Mouse (Mus musculus): ENCODE measurements around the gene Cxcl3. TPM values are rescaled to one million over a fixed set of nuclear protein-coding genes. Genes with fewer than 3 reads are reported as not detected.
"Not testable (repeated sequence)": the region's sequence is repeated elsewhere in the genome, so short reads cannot be mapped to it uniquely, and the experiment has no call there.

Cxcl3 gene
- polyA plus RNA-seq, 1 experiment from 2014 or later = not detected

DNA sequence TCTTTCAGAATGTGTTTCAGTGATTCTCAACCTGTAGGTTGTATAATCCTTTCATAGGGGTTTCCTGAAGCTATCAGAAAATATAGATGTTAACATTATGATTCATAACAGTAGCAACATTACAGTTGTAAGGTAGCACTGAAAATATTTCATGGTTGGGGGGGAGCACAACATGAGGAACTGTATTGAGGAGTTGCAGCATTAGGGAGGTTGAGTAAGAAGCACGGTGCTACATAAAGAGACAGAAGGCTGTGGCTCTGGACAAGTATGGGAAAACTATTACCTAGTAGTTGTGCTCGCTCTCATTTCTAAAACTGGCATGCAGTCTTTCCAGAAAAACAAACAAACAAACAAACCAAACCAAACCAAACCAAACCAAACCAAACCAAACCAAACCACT is 9.5 kb downstream of the Cxcl3 start:
- WGBS = 72% methylated on average over 2 of the region's 2 CpGs
- H3K36me3 ChIP-seq; H3K27ac ChIP-seq (replicated peaks); H3K9ac ChIP-seq; ATAC-seq (ENCODE audit: extremely low read depth, insufficient number of reproducible peaks, low FRiP score, low TSS enrichment); H3K4me3 ChIP-seq; H3K4me1 ChIP-seq; H3K4me2 ChIP-seq; H3K9me3 ChIP-seq; H3K27me3 ChIP-seq (replicated peaks): not testable (repeated sequence)

DNA sequence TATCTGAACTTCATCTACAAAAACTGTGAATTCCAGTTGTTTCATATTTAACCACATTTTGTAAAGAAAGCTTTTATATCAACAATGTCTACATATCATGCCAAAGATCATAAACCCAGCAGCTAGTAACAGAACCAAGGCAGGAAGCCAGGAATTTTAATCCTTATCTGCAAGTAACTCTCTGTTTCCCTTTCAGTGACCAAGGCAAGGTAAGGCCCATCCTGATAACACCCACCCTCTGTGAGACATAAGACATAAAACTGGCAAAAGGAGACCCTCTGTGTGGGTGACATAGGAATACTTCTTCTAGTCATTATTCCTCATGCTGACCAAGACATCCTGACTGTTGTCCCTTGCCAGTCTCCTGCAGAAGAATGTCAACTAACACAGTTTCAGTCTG is 18.7 kb downstream of the Cxcl3 start:
- Histone ChIP-seq H3K27me3 (replicated peaks) (no peaks in the 10 kb centered on the region), H3K27ac (replicated peaks) (no peak overlapping the region), H3K9me3 (no peaks in the 10 kb centered on the region), H3K36me3 (no peaks in the 10 kb centered on the region), H3K4me1 (no peaks in the 10 kb centered on the region), H3K4me3 (no peak overlapping the region), H3K4me2 (no peak overlapping the region), H3K9ac (no peak overlapping the region)
- no peak for ATAC-seq (ENCODE audit: extremely low read depth, insufficient number of reproducible peaks, low FRiP score, low TSS enrichment)

DNA sequence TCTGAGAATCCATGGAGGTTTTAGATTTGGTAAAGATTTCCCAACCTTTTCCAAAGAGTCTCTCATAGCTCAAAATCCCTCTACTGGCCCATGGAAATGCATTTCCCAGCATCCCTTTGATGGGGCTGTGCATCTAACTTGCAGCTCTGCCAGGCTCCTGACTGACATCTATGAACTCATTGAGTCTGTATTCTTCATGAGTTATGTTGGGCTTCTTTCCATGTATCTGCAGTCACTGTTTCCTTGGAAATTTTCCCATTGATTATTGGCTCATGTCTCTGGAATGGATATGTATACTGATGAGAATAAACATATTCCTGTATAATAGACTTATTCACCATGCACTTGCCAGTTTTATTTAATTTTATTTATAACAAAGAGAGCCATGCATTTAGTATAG is 20.1 kb downstream of the Cxcl3 start:
- Histone ChIP-seq H3K4me3 (no peak overlapping the region), H3K9me3 (no peaks in the 10 kb centered on the region), H3K27ac (replicated peaks) (no peak overlapping the region), H3K4me2 (no peak overlapping the region), H3K36me3 (no peaks in the 10 kb centered on the region), H3K9ac (no peak overlapping the region), H3K27me3 (replicated peaks) (no peaks in the 10 kb centered on the region), H3K4me1 (no peaks in the 10 kb centered on the region)
- no peak for ATAC-seq (ENCODE audit: extremely low read depth, insufficient number of reproducible peaks, low FRiP score, low TSS enrichment)

DNA sequence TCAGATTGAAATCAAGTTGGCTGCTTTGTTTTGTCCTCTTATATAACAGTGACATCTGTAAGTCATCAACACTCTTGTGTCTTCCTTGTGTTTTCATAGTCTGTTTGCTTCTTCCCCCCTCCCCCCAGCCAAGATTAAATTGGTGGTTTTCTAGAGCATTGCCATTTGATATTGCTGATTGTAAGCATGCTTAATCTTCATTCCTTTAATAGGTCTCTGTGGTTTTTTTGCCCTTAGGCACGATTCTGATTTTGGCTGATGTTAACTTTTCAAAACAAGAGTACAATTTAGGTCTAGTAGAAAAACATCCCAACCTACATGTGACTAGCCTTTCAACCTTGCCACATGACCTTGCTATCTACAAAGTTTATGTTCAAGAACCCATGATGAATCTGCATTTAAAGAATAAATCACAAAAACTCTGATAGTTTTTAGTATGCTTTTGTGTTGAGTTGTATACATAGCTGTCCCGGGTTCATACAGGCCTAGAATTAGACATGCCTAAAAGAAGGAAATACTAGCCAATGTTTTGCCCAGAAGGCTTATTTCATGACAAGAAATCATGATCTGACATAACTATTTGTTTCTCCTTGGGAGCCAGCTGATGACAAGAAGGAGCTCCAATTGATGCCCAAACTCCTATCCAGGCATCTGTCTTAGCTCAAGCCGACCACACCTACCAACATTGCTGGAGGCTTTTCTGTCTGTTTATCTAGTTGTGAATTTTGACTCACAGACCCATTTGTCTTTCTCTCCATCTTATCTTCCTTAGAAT is 21.5 kb downstream of the Cxcl3 start:
- no peaks in the 10 kb centered on the region for H3K36me3 ChIP-seq
- 64% methylated on average over 3 of the region's 3 CpGs for WGBS
- no peak overlapping the region for H3K9ac ChIP-seq
- H3K4me2 ChIP-seq = no peak overlapping the region
- H3K27ac ChIP-seq (replicated peaks) = no peak overlapping the region
- H3K4me3 ChIP-seq = no peak overlapping the region
- H3K27me3 ChIP-seq (replicated peaks) = no peaks in the 10 kb centered on the region
- H3K4me1 ChIP-seq = no peaks in the 10 kb centered on the region
- no peaks in the 10 kb centered on the region for H3K9me3 ChIP-seq
- no peak for ATAC-seq (ENCODE audit: extremely low read depth, insufficient number of reproducible peaks, low FRiP score, low TSS enrichment)

DNA sequence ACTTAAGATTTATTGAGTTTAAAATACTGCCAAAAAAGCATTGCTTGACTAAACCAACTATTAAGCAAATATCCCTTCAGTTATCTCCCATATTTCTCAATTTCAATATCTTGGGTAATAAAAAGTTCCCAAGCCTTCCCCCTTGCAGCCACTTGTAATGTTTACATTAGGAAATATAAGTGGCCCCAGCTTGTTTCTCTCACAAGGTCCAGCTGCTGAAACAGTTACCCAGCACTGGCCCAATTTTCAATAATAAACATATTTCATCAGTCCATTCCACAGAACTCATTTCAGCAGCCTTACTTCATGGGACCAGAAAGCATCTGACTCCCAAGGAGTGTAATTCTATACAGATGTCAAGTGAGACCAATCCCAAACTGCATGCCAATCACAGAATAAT is 33.9 kb downstream of the Cxcl3 start:
- Histone ChIP-seq H3K4me3 (no peak overlapping the region), H3K9me3 (no peaks in the 10 kb centered on the region), H3K9ac (no peak overlapping the region), H3K27me3 (replicated peaks) (no peaks in the 10 kb centered on the region), H3K4me2 (no peak overlapping the region), H3K4me1 (no peaks in the 10 kb centered on the region), H3K36me3 (no peaks in the 10 kb centered on the region), H3K27ac (replicated peaks) (no peak overlapping the region)
- no peak for ATAC-seq (ENCODE audit: extremely low read depth, insufficient number of reproducible peaks, low FRiP score, low TSS enrichment)

DNA sequence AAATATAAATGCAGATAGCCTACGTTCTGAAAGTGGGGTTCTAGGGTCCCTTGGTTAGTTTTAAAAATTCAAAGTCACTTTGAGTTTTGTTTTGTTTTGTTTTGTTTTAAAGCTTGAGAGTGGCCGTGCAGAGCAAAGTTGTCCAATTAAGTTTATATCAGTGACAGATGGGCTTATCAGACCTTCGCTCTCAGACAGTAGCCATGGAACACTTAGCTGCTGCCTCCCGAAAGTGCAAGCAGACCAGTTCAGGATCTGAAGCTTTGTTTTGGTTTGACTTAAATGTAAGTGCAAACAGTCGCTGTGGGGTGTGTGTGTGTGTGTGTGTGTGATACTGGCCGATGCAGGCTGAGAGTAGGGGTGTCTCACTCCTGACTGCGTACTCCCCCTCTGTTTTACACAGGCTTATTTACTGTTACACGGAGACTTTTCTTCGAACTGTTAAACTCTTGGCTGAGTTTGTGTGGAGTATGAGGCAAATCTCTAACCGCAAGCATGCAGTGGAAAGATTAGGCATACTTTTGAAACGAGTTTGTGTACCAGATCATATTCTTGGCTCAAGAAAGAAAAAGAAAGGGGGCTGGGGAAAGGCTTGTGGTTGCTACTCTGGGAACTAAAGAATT is 46.4 kb downstream of the Cxcl3 start:
- Histone ChIP-seq H3K9me3 (no peaks in the 10 kb centered on the region), H3K4me3 (no peak overlapping the region), H3K27me3 (replicated peaks) (no peaks in the 10 kb centered on the region), H3K36me3 (no peaks in the 10 kb centered on the region), H3K4me1 (peaks cover 5% of the 10 kb centered on the region), H3K9ac (no peak overlapping the region), H3K27ac (replicated peaks) (peak overlapping the region; percentile 48), H3K4me2 (peak overlapping the region; percentile 43)
- 45% methylated on average over 11 of the region's 11 CpGs for WGBS
- no peak for ATAC-seq (ENCODE audit: extremely low read depth, insufficient number of reproducible peaks, low FRiP score, low TSS enrichment)

DNA sequence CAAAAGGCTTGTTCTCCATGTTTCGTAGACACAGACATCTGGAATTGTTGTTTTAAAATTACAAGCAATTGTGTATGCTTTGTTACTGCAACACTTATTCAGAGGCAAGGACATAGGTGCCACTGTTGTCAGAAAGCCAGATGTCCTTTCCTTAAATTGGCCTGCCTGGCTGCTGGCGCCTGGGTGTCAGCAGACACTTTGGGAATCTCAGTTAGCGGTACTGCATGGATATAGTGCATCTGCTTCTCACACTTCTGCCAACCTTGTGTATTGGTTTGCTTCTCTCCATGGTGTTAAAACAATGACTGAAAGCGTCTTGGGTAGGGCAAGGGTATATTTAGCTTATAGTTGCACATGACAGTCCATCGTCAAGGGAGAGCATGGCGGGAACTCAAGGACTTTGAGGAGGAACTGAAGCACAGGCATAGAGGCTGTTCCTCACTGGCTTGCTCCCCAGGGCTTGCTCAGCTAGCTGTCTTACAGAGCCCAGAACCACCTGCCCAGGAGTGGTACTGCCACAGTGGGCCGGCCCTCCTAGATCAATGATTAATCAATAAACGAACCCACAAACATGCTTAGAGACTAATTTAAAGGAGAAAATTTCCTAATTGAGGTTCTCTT is 47.0 kb downstream of the Cxcl3 start:
- no peak for ATAC-seq (ENCODE audit: extremely low read depth, insufficient number of reproducible peaks, low FRiP score, low TSS enrichment)
- peak overlapping the region; percentile 43 for H3K4me2 ChIP-seq
- peaks cover 5% of the 10 kb centered on the region for H3K4me1 ChIP-seq
- no peaks in the 10 kb centered on the region for H3K27me3 ChIP-seq (replicated peaks)
- peak overlapping the region; percentile 48 for H3K27ac ChIP-seq (replicated peaks)
- no peaks in the 10 kb centered on the region for H3K36me3 ChIP-seq
- H3K4me3 ChIP-seq = no peak overlapping the region
- H3K9me3 ChIP-seq = no peaks in the 10 kb centered on the region
- H3K9ac ChIP-seq = no peak overlapping the region
- 65% methylated on average over 8 of the region's 8 CpGs for WGBS

DNA sequence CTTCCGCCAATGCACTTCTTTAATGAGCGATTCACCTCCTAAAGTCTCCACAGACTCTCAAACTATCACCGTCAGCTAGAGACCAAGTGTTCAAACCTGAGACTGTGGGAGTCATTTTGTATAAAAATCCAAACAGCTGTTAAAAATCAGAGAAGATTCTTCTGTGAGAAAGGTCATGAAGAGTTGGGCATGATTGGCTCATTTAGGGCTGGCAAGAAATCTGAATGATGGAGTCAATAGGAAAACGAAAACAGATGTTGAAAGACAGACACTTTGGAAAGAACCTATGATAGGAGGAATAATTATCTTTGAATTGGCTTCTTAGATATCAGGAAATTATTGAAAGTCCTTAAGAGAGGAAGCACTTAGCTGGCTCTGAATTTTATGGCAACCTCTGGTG is 48.5 kb downstream of the Cxcl3 start:
- Histone ChIP-seq H3K4me1 (peaks cover 5% of the 10 kb centered on the region), H3K27ac (replicated peaks) (no peak overlapping the region), H3K4me3 (no peak overlapping the region), H3K4me2 (no peak overlapping the region), H3K9me3 (no peaks in the 10 kb centered on the region), H3K27me3 (replicated peaks) (no peaks in the 10 kb centered on the region), H3K9ac (no peak overlapping the region), H3K36me3 (no peaks in the 10 kb centered on the region)
- WGBS = 81% methylated on average over 4 of the region's 4 CpGs
- no peak for ATAC-seq (ENCODE audit: extremely low read depth, insufficient number of reproducible peaks, low FRiP score, low TSS enrichment)

DNA sequence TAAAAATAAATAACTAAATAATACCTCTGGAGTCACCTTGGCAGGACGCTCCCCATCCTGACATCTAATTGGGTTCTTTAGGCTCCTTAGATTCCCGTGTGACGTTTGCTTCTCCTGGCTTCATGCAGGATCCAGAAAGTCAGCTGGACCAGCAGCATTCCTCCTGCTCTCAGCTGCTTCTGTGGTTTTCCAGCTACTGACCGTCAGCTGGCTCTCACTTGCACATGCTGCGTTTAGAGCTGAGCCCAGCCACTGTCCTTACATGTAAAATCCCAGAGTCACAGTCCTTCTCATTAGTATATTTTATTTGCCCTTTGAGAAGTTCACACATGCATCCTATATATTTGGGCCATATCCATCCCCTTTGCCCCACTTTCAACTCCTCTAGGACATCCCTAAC is 52.7 kb downstream of the Cxcl3 start:
- Histone ChIP-seq H3K27me3 (replicated peaks) (no peaks in the 10 kb centered on the region), H3K4me1 (no peaks in the 10 kb centered on the region), H3K9ac (no peak overlapping the region), H3K9me3 (no peaks in the 10 kb centered on the region), H3K27ac (replicated peaks) (no peak overlapping the region), H3K36me3 (no peaks in the 10 kb centered on the region), H3K4me2 (no peak overlapping the region), H3K4me3 (no peak overlapping the region)
- 69% methylated on average over 5 of the region's 5 CpGs for WGBS
- no peak for ATAC-seq (ENCODE audit: extremely low read depth, insufficient number of reproducible peaks, low FRiP score, low TSS enrichment)

Small RNA genes within 50 kb of the gene (microRNA-seq; reads per million reads assigned to microRNA genes)
- gene Gm24322 = not detected

Other genes with a start within 250 kb of the Cxcl3 start
- not detected in 2 replicates for gene 5830473C10Rik, start 225.0 kb upstream of the Cxcl3 start, polyA plus RNA-seq (2015; fragmentation: Nextera tagmentation; extraction: Ambion mirVana)
- 0.43 and 0.71 TPM in 2 replicates for gene Rassf6, start 145.4 kb upstream of the Cxcl3 start, polyA plus RNA-seq (2015; fragmentation: Nextera tagmentation; extraction: Ambion mirVana)
- gene Cxcl5, start 26.7 kb upstream of the Cxcl3 start, polyA plus RNA-seq (2015; fragmentation: Nextera tagmentation; extraction: Ambion mirVana) = 0.17 TPM in 1 of 2 replicates, not detected in the other
- gene Ppbp, start 17.6 kb upstream of the Cxcl3 start, polyA plus RNA-seq (2015; fragmentation: Nextera tagmentation; extraction: Ambion mirVana) = 6.1 and 9.9 TPM in 2 replicates
- gene Pf4, start 13.7 kb upstream of the Cxcl3 start, polyA plus RNA-seq (2015; fragmentation: Nextera tagmentation; extraction: Ambion mirVana) = 57.8 and 63.4 TPM in 2 replicates
- gene Cxcl15, start 8.4 kb downstream of the Cxcl3 start, polyA plus RNA-seq (2015; fragmentation: Nextera tagmentation; extraction: Ambion mirVana) = 0.52 and 0.56 TPM in 2 replicates
- gene Cxcl1, start 105.1 kb downstream of the Cxcl3 start, polyA plus RNA-seq (2015; fragmentation: Nextera tagmentation; extraction: Ambion mirVana) = 0.45 and 0.69 TPM in 2 replicates
- gene Cxcl2, start 117.8 kb downstream of the Cxcl3 start, polyA plus RNA-seq (2015; fragmentation: Nextera tagmentation; extraction: Ambion mirVana) = not detected in 2 replicates
- gene Mthfd2l, start 145.0 kb downstream of the Cxcl3 start, polyA plus RNA-seq (2015; fragmentation: Nextera tagmentation; extraction: Ambion mirVana) = 28.1 and 31.3 TPM in 2 replicates
- 0.13 and 0.16 TPM in 2 replicates for gene Epgn, start 241.4 kb downstream of the Cxcl3 start, polyA plus RNA-seq (2015; fragmentation: Nextera tagmentation; extraction: Ambion mirVana)